Mouse (Mus musculus) cerebellum, postnatal 4 days (tissue): ENCODE measurements at regions not wholly inside any gene's neighbourhood (a gene's known extent, or its start where the extent isn't known, plus 50 kb on each side); places are given as distances from the start of the nearest gene placed in this dataset.

Experiments used
- DNase-seq, 2 experiments: peaks; one replicate each; pipeline ENCODE4 v3.0.0; 2022; ENCODE audit warnings: low spot score in 2 of 2, mixed read lengths in 1 of 2

DNA sequence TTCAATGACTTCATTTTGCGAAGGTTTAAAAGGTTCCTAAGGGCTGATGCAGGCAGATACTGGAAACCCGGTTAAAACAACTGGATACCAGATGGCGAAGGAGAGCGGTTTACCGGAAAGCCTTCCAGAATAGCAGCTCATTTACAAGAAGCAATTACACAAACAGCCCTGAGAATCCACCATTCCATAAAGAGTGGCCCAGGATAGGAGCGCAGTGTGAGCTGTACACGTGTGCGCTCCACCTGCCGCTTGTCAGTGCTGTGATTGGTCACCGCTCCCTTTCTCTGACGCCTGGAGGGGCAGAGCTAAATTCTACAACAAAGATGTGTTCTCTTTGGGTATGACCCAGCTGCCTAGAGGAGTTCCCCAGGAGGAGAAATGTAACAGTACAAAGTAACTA lies 249.5 kb upstream of the Runx1 start:
- no peak for DNase-seq

DNA sequence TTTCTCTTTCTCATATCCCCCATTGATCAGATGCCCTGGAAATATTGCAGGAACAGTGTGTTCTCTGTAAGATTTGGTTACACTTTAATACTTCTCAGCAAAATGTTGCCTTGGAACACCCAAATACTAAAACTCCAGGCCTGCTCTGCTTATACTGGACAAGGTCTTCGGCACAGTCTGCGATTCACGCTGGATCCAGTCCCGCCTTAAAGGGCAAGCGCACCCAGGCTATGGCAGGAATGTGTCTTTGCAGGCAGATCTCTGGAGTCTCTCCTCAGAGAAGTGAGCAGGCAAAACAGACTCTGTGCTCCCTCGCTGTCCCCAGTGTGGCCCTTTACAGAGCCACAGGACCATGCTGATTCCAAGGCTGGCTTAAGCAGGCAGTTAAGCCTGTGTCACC lies 246.2 kb upstream of the Runx1 start:
- no peak for DNase-seq

DNA sequence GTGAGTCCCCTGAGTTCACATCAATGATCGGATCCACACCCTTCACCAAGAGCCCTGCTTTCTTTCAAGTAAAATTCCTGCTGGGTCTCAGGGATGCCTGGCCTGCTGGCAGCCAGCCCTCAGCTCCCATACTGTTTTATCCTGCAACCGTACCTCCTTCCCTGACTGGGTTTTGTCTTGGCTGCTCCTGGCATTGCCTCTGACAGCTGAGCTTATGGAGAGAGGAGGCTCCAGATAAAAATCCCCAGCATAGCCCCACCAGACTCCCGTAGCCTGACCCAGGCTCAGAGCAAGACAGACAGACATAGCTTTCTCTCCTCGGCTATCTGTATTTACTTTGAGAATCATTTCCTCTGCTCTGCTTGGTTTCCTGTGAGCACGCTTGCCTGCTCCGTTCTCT lies 245.8 kb upstream of the Runx1 start:
- DNase-seq = no peak

DNA sequence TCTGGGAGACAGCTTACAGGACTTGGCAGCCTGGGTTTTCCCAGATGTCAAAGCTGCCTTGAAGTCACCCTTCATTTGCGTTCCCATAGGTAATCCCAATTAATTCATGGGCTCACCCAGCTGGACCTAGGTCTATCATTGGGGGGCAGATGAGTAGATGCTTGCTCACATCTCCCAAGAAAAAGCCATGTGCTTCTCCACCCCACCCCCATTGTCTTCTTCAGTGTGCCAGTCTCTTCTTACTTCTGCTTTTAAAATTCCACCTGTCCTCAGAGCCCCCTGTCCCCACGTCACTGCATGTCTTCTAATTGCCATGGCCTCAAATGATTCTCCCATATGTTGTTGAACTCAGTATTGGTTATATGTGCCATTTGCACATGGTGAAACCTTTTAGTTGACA lies 240.9 kb upstream of the Runx1 start:
- DNase-seq = no peak

DNA sequence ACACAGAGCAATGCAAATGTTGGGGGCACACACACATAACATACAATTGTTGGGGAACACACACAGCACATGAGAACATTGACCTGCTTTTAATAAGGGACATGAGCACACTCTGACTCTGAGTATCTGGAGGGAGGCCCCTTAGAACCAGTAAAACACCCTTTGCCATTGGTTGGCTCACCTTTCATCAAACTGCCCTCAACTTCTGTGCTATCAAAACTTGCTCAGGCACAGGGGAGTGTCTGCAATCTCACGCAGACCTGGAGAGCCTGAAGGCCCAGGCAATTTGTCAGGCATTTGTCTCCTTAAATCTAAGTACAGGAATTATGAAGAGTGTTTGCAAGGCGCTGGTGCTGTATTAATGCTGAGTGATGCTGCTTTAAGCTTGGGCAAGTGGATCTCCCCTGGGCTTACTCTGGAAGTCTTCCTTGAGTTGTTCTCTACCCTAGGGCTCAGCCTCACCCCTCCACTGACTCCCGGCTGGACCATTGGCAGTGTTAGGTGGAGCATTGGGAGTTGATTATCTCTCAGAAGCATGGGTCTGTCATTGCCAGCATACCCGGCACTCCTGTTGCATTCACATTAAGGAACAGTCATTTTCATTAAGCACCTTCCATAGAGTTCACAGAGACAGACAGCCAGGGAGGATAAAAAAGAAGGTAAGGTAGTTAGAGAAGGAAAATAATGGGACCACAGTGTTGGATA lies 235.7 kb upstream of the Runx1 start:
- no peak for DNase-seq

DNA sequence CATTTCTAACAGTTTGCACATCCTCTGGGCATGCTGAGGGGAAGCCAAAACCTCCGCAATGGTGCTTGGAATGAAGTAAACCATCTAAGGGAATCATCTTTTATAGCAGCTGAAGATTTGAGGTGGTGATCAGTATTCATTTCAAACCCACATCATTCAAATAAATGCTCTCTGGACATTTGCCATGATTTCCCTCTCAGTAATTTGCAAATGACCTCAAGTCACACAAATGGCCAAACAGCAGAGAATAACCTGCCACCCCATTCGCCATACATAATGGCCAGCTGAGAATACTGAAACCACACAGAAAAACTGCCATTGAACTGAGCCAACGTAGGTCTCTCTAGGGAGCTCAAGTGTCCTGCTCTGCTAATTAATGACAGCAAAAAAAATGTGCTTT lies 230.3 kb upstream of the Runx1 start:
- no peak for DNase-seq

DNA sequence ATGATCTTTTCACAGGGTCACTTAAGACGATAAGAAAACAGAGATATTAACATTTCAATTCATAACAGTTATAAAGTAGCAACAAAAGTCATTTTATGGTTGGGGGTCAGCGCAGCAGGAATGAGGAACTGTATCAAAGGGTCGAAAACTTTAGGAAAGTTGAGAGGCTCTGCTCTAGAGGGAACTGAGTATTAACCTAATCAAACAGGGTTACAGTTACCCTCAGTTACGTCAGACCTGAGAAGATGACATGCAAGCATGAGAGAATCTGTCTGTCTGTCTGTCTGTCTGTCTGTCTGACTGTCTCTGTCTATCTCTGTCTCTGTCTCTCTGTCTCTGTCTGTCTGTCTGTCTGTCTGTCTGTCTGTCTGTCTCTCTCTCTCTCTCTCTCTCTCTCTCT lies 229.6 kb upstream of the Runx1 start:
- DNase-seq = no peak

DNA sequence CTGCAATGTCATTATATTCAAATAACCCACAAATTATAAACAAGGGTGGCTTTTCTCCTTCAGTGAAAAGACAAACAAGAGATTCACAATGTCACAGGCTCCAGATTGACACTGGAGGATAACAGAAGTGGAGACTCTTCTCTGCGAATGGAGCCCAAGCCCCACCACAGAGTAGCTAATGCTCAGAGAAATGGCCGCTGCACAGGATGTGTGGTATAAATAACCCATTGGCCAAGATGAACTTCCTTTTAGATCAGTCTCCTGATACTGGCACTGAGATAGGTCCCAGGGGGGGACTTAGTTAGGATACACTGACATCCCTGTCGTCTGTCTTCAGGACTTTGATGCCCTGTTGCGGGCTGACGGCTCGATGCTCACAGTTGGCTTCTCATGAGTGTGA lies 225.3 kb upstream of the Runx1 start:
- DNase-seq = no peak

DNA sequence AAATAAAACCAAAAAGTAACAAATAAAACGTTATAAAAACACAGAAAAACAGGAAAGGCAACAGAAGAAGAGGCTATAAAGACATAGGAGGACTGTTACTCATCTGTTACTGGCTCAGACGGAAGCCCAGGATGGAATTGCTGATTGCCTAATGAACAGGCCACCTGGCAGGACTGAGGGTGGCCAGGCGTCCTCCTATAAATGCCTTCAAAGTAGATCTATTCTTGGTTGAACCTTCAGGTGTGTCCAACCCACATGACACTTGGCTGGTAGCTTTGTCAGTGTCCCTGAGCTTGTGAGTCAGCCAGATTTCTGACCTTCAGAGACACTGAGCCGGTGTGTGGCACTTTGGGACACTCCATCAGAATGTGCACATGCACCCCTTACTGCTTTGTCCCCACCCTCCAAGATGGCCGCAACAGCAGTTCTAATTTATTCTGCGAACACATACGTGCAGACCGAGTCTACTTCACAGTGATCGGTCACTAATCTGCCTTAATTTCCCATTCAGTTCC lies 222.5 kb upstream of the Runx1 start:
- DNase-seq = no peak

DNA sequence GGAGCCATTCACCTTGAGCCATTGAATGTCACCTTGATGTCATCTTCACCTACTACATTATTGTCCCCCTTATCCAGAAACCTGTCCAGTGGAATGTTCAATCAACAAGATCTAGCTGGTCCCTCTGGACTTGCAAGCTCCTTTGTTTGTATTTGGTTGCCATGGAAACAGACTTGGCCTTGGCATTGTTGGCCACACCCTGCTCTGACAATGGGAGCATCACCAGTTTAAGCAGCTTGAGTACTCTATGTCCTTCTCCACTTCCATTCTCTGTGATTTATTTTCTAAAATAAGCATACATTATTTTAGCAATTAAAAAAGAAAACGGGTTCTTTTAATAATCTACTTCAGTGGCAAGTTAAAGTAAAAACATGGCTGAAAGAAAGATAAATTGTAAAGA lies 221.6 kb upstream of the Runx1 start:
- no peak for DNase-seq

DNA sequence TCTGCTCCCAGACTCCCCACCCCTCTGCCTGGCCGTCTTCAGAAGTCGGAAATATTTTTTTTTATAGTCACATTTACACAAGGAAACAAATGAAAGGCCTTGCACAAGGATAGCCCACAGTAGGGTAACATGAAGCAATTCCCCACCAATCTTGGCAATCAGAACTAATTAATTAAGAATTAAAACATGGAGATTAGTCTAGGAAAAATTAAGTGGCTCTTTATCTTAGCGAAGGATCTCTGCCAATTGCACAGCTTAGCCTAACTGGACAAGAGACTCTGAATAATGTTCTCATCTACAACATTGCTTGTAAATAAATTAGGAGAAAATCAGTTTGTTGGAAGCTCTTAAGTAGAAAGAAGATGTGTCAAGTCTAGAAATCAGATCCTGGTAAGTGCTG lies 220.3 kb upstream of the Runx1 start:
- DNase-seq = no peak

DNA sequence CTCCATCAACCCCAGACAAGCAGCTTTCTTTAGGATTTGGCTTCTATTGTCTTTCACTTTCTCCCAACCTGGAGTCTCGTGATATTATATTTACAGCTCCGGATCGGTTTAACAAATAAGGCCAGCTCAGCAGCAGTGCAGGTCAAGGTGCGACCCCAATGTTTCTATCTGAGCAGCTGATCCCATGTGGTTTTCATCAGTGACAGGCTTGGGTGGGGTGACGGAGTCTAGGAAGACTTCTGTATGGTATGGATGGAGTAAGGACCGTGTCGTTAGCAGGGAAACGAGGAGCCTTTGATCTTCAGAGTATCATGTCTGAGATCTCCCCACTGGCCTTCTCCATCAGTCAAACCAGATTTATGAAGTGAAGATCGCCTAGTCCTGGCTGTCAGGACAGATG lies 217.4 kb upstream of the Runx1 start:
- DNase-seq = no peak

DNA sequence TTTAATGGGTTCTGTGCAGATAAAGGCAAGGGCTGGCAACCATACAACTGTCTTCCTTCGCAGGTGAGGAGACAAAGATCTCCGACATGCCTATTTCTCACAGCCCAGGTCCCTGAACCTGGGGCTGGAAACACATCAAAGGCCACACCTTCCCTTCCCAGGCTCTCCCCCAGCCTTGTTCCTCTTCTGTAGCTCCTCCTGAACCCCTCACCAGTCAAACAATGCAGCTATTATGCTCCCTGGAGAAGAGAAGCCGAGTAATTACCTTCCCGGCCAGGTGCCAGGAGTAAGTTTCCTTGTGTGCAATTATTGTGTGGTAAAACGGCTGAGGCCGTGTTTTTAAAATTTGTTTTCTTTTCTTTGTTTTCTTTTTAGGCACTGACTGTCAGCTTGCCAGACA lies 217.0 kb upstream of the Runx1 start:
- no peak for DNase-seq

DNA sequence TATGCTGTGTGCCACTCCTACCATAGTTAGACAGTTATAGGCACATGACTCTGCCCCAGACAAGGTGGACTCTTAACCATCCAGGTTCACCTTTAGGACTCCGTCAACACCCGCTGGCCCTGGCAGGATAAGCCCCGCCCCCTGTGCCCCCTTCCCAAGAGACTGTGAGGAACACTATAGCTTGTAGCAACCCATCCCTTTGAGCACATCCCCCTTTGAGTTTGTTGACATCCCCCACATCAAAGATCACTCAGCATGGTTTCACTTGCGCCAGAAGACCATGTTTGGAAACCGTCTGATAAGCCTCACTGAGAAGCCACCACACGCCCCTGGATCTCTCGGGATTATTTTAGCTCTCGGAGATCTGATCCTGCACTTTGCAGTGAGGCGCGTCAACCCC lies 216.5 kb upstream of the Runx1 start:
- no peak for DNase-seq

DNA sequence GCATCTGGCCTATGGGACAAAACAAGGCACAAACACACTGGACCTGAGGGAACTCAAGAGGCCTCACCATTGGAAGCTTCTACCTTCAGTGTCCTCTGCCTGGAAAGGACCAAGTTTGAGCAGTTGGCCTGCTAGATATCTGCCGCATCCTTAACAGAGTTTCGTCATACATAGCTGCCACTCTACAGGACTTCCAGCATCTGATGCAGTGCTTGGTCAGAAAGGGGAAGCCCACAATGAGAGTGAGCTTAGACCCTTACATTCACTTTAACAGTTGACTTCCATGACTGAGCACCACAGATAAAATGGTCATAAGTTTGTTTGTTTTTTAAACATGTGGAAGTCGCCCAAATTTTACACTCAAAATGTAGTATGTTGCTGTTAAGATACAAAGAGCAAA lies 215.9 kb upstream of the Runx1 start:
- DNase-seq = no peak

DNA sequence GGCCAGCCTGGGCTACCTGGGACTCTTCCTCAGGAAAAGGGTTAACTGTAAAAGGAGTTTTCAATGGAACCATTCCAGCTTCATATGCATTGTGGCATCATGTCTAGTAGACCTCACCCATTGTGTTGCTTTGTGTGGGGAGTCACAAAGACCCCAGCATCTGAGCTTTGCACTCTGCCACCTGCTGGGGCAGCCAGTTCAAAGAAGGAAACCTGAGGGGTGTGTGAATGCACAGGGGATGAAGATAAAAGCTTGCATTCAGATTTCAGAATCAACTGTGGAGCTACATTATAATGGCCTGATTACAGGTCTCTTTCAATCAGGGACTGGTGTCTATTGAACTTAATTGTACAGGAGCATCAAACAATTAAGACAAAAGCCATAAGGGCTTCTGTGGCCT lies 215.4 kb upstream of the Runx1 start:
- DNase-seq = no peak

DNA sequence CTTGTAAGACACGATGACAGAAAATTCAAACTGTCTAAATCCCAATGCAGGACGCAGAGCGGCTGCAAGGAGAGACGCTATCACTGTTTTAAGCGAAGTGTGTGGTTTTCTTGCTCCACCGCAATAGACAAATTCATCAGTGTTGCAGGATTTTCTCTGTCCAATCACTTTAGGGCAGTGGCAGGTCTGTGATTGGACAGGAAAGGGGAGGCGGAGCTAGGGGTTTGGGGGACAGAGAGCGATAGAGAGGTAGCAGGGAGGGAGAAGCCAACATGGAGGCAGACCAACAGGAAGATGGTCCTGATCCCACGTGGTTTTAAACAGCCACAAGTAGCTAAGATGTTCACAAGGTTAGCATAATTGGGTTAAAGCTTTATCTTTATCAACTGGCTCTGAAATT lies 209.7 kb upstream of the Runx1 start:
- no peak for DNase-seq

DNA sequence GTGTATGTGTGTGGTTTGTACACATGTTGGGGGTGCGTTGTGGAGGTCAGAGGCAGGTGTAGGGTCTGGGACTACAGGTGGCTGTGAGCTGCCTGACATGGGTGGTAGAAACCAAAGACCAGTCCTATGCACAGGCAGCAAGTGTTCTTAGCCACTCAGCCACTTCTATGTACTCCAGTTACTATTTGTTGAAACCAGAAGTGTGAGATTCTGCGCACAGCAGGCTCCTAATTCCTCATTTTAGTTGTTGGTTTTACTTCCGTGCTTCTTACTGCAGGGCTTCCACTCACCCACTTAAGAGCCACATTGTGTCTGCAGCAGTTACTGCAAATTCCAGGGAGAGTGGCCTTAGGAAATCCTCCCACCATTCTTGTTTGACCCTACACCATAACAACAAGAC lies 208.0 kb upstream of the Runx1 start:
- DNase-seq = no peak

DNA sequence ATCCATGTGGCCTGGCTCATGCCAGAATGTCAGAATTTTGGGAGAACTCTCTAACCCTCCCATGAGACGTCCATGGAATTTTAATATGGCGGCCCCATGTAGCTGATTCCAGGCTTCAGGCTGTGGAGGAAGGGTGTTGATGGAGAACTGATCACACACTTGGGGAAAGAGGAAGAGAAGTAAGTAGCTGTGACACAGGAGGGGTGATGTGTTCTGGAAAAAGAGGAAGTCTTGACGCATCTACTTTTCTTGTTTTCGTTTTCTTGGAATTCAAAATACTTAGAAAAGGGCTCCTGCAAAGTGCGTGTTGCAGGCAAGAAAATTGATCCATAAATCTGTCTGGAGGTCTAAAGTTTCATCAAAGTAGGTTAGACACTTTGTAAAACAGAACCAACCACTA lies 205.7 kb upstream of the Runx1 start:
- DNase-seq = no peak

DNA sequence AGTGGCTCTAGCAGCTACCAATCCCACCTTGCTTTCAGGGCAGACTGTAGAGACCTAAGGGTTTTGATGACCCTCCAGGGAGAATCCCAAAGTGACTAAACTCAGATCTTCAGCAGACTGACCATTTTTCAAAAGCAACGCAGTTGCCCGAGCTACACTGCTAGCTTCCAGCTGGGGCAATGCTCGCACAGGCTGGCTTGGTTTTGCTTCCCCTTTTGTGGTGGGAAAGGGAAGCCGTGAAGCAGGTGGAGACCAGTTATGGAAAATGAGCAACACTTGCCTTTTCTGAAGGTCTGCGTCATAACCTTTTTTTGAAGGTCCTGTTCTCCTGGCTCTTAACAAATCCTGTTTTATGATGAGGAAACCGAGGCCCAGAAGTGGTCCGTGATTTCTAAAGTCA lies 202.7 kb upstream of the Runx1 start:
- no peak for DNase-seq

DNA sequence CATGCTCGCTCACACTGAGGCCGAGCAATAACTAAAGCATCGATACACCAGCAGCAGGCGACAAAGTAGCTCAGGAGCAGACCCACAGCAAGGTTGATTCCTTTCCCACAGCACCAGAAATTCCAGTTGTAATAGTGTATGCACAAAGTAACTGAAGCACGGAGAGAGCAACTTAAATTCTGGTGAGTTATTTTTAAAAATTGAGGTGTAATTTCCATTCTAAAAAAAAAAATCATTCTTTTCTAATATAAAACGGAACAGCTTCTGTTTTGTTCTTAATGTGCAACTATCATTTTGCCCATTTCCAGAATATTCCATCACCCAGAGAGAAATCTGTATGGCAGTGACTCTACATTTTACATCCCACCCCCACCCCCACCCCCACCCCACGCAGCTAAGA lies 202.1 kb upstream of the Runx1 start:
- no peak for DNase-seq

DNA sequence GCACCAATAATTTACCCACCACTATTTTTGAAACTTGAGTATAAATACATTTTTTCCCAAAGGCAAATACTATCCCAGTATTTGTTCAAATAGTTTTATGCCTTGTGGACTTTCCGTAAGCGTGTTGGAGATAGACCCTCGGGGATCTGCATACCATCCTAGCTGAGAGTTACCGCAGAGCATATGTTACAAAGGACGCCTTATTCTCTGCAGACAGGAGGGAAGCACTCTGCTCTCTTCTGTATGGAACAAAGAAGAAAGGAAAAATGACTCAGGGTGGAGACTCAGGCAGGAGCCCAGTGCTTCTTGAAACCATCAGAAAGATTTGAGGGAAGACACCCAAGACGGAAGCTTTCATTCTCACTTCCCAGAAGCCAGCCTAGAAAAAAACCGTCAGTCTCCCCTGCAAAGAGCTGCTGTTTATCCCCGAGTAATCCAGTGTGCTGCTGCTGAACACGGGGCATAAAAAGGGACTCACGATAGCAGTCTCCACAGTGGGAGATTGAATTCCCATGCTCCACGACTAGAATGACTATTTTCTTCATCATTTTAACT lies 200.2 kb upstream of the Runx1 start:
- no peak for DNase-seq

DNA sequence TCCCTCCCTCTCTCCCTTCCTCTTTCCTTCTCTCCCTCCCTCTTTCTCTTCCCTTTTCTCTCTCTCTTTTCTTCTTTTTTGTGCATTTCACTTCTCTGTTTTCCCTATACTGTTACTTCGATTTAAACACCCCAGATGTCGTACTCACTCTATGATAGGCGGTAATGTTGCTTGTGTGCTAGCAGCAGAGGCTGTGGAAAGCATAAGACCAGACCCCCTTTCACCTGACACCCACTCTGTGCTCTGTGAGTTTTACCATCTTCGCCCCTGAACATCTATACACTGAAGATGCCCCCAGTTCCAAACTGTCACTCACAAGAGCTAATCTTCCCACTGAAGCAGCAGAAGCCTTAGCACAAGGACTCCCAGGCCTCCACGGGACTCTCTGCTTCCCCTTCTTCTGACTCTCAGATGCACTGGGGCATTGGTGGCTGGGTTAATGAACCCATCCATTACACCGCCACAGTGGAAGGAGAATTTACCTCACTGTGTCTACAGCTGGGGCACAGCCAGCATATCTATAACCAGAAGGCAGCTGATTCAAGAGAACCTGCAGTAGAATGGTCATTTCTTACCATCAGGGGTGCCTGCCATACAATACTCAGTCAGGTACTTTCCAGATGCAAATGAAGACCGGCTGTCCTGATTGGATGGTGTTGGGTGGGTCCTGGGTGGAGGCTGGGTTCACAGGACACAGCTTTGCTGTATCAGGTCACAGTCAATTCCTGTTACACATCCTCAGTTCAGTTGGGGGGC lies 194.0 kb upstream of the Runx1 start:
- DNase-seq = no peak
